Mouse (Mus musculus): Measurements from ENCODE around the gene Xxylt1. TPM values are rescaled to one million over a fixed set of nuclear protein-coding genes. Genes with fewer than 3 reads are reported as not detected.

Xxylt1 gene
- polyA plus RNA-seq, 1 experiment from 2014 or later = 8.0 TPM

DNA sequence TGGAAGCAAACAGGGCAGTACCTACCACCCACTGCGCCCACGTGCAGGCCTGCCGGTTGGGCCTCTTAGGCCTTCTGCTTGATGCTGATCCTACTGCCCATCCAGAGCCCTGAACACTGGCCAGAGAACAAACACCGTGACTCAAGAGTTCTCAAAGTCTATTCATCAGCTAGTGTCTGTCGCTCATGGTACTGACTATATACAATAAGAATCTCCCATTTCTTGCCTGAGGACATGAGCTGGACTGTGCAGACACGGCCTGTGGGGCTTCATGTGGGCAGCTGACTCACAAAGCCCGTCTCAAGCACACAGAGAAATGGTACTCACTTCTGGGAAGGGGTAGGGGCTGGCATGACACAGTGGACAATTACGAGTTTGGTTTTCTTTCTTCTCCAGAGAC is 125.1 kb downstream of the Xxylt1 start:
- Histone ChIP-seq H3K9ac (ENCODE audit: low read length) (no peak overlapping the region), H3K4me3 (ENCODE audit: low read length) (no peak overlapping the region), H3K27me3 (ENCODE audit: control insufficient read depth, insufficient read depth, low read length) (no peaks in the 10 kb centered on the region), H3K4me2 (ENCODE audit: low read depth, low read length) (no peak overlapping the region), H3K9me3 (replicated peaks; ENCODE audit: control insufficient read depth, low read length) (no peaks in the 10 kb centered on the region), H3K27ac (ENCODE audit: low read length) (no peak overlapping the region), H3K4me1 (ENCODE audit: control insufficient read depth, insufficient read depth, low read length) (no peaks in the 10 kb centered on the region), H3K36me3 (ENCODE audit: control insufficient read depth, insufficient read depth) (no peaks in the 10 kb centered on the region)
- WGBS = 86% methylated on average over 8 of the region's 8 CpGs
- no peak for ATAC-seq (replicated peaks; ENCODE audit: extremely low read depth, insufficient read depth, low FRiP score)

DNA sequence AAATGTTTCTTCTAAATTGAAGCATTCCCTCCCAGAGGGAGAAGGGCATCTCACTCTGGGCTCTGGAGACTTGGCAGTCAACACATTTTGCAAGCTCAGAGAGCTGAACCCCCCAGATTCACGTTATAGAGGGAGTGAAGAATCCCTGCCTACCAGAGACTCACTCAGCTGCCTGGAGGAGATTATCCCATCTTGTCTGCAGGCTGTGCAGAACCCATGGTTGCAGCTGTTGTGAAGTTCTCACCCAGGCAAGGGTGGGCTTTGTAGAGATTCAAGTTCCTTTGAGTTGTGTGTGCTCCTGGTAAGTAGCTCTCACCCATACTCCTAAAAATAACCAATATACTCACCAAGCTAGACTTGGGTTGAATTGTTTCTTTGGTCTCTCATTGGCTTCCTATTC is 132.6 kb downstream of the Xxylt1 start:
- H3K36me3 ChIP-seq (ENCODE audit: control insufficient read depth, insufficient read depth) = no peaks in the 10 kb centered on the region
- 50% methylated on average over 1 of the region's 1 CpGs for WGBS
- ATAC-seq (replicated peaks; ENCODE audit: extremely low read depth, insufficient read depth, low FRiP score) = no peak

DNA sequence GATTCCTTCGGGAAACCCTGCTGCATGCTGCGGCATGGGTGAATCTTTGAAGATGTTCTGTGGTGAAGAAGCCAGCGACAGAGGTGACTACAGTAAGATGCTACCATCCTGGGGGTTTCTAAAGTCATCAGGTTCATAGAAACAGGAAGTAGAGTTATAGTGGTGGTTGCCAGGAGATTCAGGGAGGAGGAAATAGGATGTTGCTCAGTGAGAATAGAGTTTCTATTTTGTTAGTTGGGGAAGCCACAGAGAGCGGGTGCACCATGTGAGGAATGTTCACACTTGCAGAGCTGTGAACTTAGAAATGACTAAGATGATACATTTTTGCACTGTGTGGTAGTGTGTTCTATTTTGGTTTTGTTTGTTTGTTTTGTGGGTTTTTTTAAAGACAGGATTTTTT is 133.0 kb downstream of the Xxylt1 start:
- H3K9ac ChIP-seq (ENCODE audit: low read length) = no peak overlapping the region
- H3K4me1 ChIP-seq (ENCODE audit: control insufficient read depth, insufficient read depth, low read length) = no peaks in the 10 kb centered on the region
- H3K4me2 ChIP-seq (ENCODE audit: low read depth, low read length) = no peak overlapping the region
- no peaks in the 10 kb centered on the region for H3K36me3 ChIP-seq (ENCODE audit: control insufficient read depth, insufficient read depth)
- H3K27me3 ChIP-seq (ENCODE audit: control insufficient read depth, insufficient read depth, low read length) = no peaks in the 10 kb centered on the region
- H3K27ac ChIP-seq (ENCODE audit: low read length) = no peak overlapping the region
- H3K4me3 ChIP-seq (ENCODE audit: low read length) = no peak overlapping the region
- no peaks in the 10 kb centered on the region for H3K9me3 ChIP-seq (replicated peaks; ENCODE audit: control insufficient read depth, low read length)
- no peak for ATAC-seq (replicated peaks; ENCODE audit: extremely low read depth, insufficient read depth, low FRiP score)
- WGBS = 78% methylated on average over 4 of the region's 4 CpGs

More for the DNA sequence above, 132.6 kb downstream of the Xxylt1 start:
- H3K4me3 ChIP-seq (ENCODE audit: low read length) = no peak overlapping the region
- H3K4me2 ChIP-seq (ENCODE audit: low read depth, low read length) = no peak overlapping the region
- no peaks in the 10 kb centered on the region for H3K9me3 ChIP-seq (replicated peaks; ENCODE audit: control insufficient read depth, low read length)
- H3K27me3 ChIP-seq (ENCODE audit: control insufficient read depth, insufficient read depth, low read length) = no peaks in the 10 kb centered on the region
- no peak overlapping the region for H3K9ac ChIP-seq (ENCODE audit: low read length)
- no peak overlapping the region for H3K27ac ChIP-seq (ENCODE audit: low read length)
- H3K4me1 ChIP-seq (ENCODE audit: control insufficient read depth, insufficient read depth, low read length) = no peaks in the 10 kb centered on the region

DNA sequence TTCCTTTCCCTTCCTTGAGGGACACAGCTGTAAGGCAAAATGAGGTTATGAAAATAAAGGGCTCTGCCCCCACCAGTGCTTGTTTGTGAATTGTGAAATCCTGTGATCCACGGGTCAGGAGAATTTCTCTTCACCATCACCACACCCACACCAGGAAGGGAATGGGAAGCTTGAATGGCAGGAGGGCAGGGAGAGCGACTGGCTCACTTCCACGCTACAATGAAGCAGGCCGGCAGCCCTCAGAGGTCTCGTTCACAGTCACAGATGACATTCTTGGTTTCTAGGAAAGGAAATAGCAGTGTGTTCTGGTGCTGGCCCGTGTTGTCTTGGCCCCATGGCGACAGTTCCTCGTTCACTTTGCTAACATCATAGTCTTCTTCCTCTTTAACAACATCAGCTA is 136.3 kb downstream of the Xxylt1 start:
- no peaks in the 10 kb centered on the region for H3K36me3 ChIP-seq (ENCODE audit: control insufficient read depth, insufficient read depth)
- WGBS = 51% methylated on average over 8 of the region's 8 CpGs

DNA sequence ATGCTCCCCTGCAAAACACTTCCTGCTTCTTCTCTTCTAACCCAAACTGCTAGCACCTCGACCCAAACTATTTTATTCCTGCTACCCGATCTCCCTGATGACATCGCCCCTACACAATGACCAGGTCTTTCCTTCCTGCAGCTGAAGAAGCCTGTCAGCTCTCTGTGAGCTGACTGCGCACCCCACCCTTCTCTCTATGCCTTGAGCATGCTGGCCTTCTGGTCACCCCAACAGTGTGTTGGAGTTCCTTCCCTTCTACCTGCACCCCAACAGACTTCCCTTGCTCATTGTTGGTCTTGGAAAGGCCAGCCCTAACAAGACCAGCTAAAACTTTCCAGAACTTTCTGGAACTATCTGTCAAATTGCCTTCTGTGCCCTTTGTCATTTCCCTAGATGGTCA is 137.3 kb downstream of the Xxylt1 start:
- H3K27me3 ChIP-seq (ENCODE audit: control insufficient read depth, insufficient read depth, low read length) = no peaks in the 10 kb centered on the region
- no peaks in the 10 kb centered on the region for H3K36me3 ChIP-seq (ENCODE audit: control insufficient read depth, insufficient read depth)
- H3K4me3 ChIP-seq (ENCODE audit: low read length) = no peak overlapping the region
- no peak overlapping the region for H3K9ac ChIP-seq (ENCODE audit: low read length)
- no peak overlapping the region for H3K27ac ChIP-seq (ENCODE audit: low read length)
- no peaks in the 10 kb centered on the region for H3K4me1 ChIP-seq (ENCODE audit: control insufficient read depth, insufficient read depth, low read length)
- no peaks in the 10 kb centered on the region for H3K9me3 ChIP-seq (replicated peaks; ENCODE audit: control insufficient read depth, low read length)
- ATAC-seq (replicated peaks; ENCODE audit: extremely low read depth, insufficient read depth, low FRiP score) = no peak
- 73% methylated on average over 4 of the region's 4 CpGs for WGBS
- H3K4me2 ChIP-seq (ENCODE audit: low read depth, low read length) = no peak overlapping the region

More for the DNA sequence above, 136.3 kb downstream of the Xxylt1 start:
- Histone ChIP-seq H3K9ac (ENCODE audit: low read length) (no peak overlapping the region), H3K27me3 (ENCODE audit: control insufficient read depth, insufficient read depth, low read length) (no peaks in the 10 kb centered on the region), H3K27ac (ENCODE audit: low read length) (no peak overlapping the region), H3K4me3 (ENCODE audit: low read length) (no peak overlapping the region), H3K9me3 (replicated peaks; ENCODE audit: control insufficient read depth, low read length) (no peaks in the 10 kb centered on the region), H3K4me1 (ENCODE audit: control insufficient read depth, insufficient read depth, low read length) (no peaks in the 10 kb centered on the region), H3K4me2 (ENCODE audit: low read depth, low read length) (no peak overlapping the region)
- no peak for ATAC-seq (replicated peaks; ENCODE audit: extremely low read depth, insufficient read depth, low FRiP score)

DNA sequence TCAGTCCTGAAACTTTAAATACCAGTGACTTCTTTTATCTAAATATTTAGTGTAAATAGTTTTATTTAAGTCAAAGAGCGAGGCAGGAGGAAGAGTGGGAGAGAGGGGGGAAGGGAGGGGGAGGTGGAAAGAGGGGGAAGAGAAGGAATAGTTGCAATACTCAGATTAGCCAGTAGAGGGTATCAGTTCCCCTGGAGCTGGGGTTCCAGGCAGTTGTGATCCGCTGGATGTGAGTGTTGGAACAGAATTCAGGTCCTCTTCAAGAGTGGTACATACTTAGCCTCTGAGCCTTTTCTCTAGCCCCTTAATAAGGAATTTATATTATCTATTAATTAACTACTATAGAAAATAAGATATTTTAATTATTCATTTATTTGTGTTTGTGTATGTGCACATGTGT is 140.5 kb downstream of the Xxylt1 start:
- Histone ChIP-seq H3K27ac (ENCODE audit: low read length) (no peak overlapping the region), H3K27me3 (ENCODE audit: control insufficient read depth, insufficient read depth, low read length) (peaks cover 3% of the 10 kb centered on the region; the same call in 1 of the 2 replicates), H3K4me3 (ENCODE audit: low read length) (no peak overlapping the region), H3K36me3 (ENCODE audit: control insufficient read depth, insufficient read depth) (no peaks in the 10 kb centered on the region), H3K9ac (ENCODE audit: low read length) (no peak overlapping the region), H3K4me2 (ENCODE audit: low read depth, low read length) (no peak overlapping the region), H3K4me1 (ENCODE audit: control insufficient read depth, insufficient read depth, low read length) (no peaks in the 10 kb centered on the region), H3K9me3 (replicated peaks; ENCODE audit: control insufficient read depth, low read length) (no peaks in the 10 kb centered on the region)
- ATAC-seq (replicated peaks; ENCODE audit: extremely low read depth, insufficient read depth, low FRiP score) = no peak
- 78% methylated on average over 2 of the region's 2 CpGs for WGBS

DNA sequence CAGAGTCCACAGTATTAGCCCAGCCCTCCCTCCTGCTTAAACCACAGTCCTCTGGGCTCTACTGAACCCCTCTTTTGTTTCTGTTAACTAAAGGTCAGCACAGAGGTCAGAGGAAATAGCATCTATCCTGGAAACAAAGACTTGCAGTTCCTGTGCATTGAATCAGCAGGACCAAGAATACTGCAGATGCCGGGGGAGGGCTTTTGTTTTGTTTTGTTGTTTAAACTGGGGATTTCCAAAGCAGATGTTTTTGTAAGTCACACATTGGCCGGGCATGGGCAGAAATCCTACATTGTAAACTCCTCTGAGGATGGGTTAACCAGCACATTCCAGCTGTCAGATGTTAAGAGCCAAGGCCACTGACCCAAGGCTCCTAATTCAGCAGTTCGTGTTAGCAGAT is 141.3 kb downstream of the Xxylt1 start:
- 38% methylated on average over 3 of the region's 3 CpGs for WGBS

DNA sequence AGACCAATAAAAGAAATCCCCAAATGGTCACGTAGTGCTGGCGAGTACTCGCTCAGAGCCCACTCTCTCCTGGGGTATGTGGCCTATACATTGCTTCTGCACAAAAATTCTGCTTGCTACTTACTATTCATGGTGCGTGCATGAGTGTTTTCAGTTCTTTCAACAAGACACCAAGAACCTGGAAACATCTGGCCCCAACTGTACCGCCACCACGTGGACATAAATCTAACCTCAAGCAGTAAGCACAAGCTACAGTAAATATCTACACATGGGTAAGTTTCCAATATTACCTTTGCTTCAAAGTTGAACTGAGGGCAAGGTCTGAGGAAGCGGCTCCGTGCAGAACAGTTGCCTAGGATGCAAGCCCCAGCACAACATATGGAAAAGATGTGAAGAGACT is 142.0 kb downstream of the Xxylt1 start:
- 84% methylated on average over 8 of the region's 8 CpGs for WGBS
- H3K27ac ChIP-seq (ENCODE audit: low read length) = no peak overlapping the region

More for the DNA sequence above, 141.3 kb downstream of the Xxylt1 start:
- Histone ChIP-seq H3K9me3 (replicated peaks; ENCODE audit: control insufficient read depth, low read length) (no peaks in the 10 kb centered on the region), H3K9ac (ENCODE audit: low read length) (no peak overlapping the region), H3K27me3 (ENCODE audit: control insufficient read depth, insufficient read depth, low read length) (peaks cover 3% of the 10 kb centered on the region; the same call in 1 of the 2 replicates), H3K36me3 (ENCODE audit: control insufficient read depth, insufficient read depth) (no peaks in the 10 kb centered on the region), H3K27ac (ENCODE audit: low read length) (peak overlapping the region; percentile 62; the same call in 1 of the 2 replicates), H3K4me2 (ENCODE audit: low read depth, low read length) (no peak overlapping the region), H3K4me1 (ENCODE audit: control insufficient read depth, insufficient read depth, low read length) (no peaks in the 10 kb centered on the region), H3K4me3 (ENCODE audit: low read length) (no peak overlapping the region)
- ATAC-seq (replicated peaks; ENCODE audit: extremely low read depth, insufficient read depth, low FRiP score) = peak; percentile 53; the same call in 1 of the 2 replicates

DNA sequence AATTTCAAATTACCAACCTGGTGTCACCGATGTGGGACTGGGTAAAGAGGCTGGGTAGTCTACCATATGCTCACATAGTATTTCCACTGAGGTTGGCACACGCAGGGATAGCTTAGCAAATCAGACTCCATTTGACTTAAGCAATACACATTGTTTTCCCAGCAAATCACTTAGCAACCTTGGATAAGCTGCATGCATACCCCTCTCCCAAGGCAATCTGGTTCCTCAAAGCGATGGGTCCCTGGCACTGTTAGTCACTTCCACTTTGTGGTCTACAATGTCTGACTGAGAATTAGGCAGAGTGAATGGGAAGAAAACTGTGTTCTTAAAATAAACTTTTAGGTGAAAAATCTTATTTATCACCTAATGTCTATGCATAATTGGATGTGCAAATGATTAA is 142.6 kb downstream of the Xxylt1 start:
- Histone ChIP-seq H3K4me3 (ENCODE audit: low read length) (no peak overlapping the region), H3K27ac (ENCODE audit: low read length) (no peak overlapping the region), H3K27me3 (ENCODE audit: control insufficient read depth, insufficient read depth, low read length) (peaks cover 3% of the 10 kb centered on the region; the same call in 1 of the 2 replicates), H3K9me3 (replicated peaks; ENCODE audit: control insufficient read depth, low read length) (no peaks in the 10 kb centered on the region), H3K4me1 (ENCODE audit: control insufficient read depth, insufficient read depth, low read length) (no peaks in the 10 kb centered on the region), H3K9ac (ENCODE audit: low read length) (no peak overlapping the region), H3K36me3 (ENCODE audit: control insufficient read depth, insufficient read depth) (no peaks in the 10 kb centered on the region), H3K4me2 (ENCODE audit: low read depth, low read length) (no peak overlapping the region)
- no peak for ATAC-seq (replicated peaks; ENCODE audit: extremely low read depth, insufficient read depth, low FRiP score)
- 86% methylated on average over 3 of the region's 3 CpGs for WGBS

More for the DNA sequence above, 142.0 kb downstream of the Xxylt1 start:
- H3K36me3 ChIP-seq (ENCODE audit: control insufficient read depth, insufficient read depth) = no peaks in the 10 kb centered on the region
- no peak overlapping the region for H3K9ac ChIP-seq (ENCODE audit: low read length)
- no peaks in the 10 kb centered on the region for H3K9me3 ChIP-seq (replicated peaks; ENCODE audit: control insufficient read depth, low read length)
- peaks cover 3% of the 10 kb centered on the region; the same call in 1 of the 2 replicates for H3K27me3 ChIP-seq (ENCODE audit: control insufficient read depth, insufficient read depth, low read length)
- H3K4me3 ChIP-seq (ENCODE audit: low read length) = no peak overlapping the region
- no peak for ATAC-seq (replicated peaks; ENCODE audit: extremely low read depth, insufficient read depth, low FRiP score)
- no peaks in the 10 kb centered on the region for H3K4me1 ChIP-seq (ENCODE audit: control insufficient read depth, insufficient read depth, low read length)
- no peak overlapping the region for H3K4me2 ChIP-seq (ENCODE audit: low read depth, low read length)
